Mouse (Mus musculus): Measurements from ENCODE around the gene Cacnb2.
A peak's percentile ranks its signal among the peaks of the same experiment; 100 is the strongest.
"Not testable (repeated sequence)": the region's sequence is repeated elsewhere in the genome, so short reads cannot be mapped to it uniquely, and the experiment has no call there.

Cacnb2 gene

GRCm38 (mm10) chr2:14665213-14665612 lies 62.3 kb downstream of the Cacnb2 start:
- no peak for DNase-seq

- no peak for DNase-seq
Measured at GRCm38 (mm10) chr2:14672117-14672516, 69.2 kb downstream of the Cacnb2 start.

GRCm38 (mm10) chr2:14676885-14677516 lies 74.1 kb downstream of the Cacnb2 start:
- no peak for DNase-seq

GRCm38 (mm10) chr2:14684231-14684630 lies 81.3 kb downstream of the Cacnb2 start:
- no peak for DNase-seq

- DNase-seq = no peak
Measured at GRCm38 (mm10) chr2:14702973-14703645, 100.2 kb downstream of the Cacnb2 start.

- no peak for DNase-seq
Measured at GRCm38 (mm10) chr2:14703676-14704075, 100.8 kb downstream of the Cacnb2 start.

GRCm38 (mm10) chr2:14710247-14710646 lies 107.4 kb downstream of the Cacnb2 start:
- no peak for DNase-seq

- no peak for DNase-seq
Measured at GRCm38 (mm10) chr2:14711751-14712150, 108.9 kb downstream of the Cacnb2 start.

- no peak for DNase-seq
Measured at GRCm38 (mm10) chr2:14713049-14713448, 110.2 kb downstream of the Cacnb2 start.

- DNase-seq = no peak
Measured at GRCm38 (mm10) chr2:14716666-14717065, 113.8 kb downstream of the Cacnb2 start.

- peak; percentile 46 for DNase-seq
Measured at GRCm38 (mm10) chr2:14719119-14719718, 116.3 kb downstream of the Cacnb2 start.

GRCm38 (mm10) chr2:14725437-14725836 lies 122.5 kb downstream of the Cacnb2 start:
- no peak for DNase-seq

GRCm38 (mm10) chr2:14726601-14727000 lies 123.7 kb downstream of the Cacnb2 start:
- DNase-seq = not testable (repeated sequence)

GRCm38 (mm10) chr2:14738927-14739326 lies 136.0 kb downstream of the Cacnb2 start:
- peak; percentile 60 for DNase-seq

GRCm38 (mm10) chr2:14739510-14739909 lies 136.6 kb downstream of the Cacnb2 start:
- peak; percentile 43 for DNase-seq

- DNase-seq = peak; percentile 22
Measured at GRCm38 (mm10) chr2:14740359-14740758, 137.5 kb downstream of the Cacnb2 start.

- DNase-seq = no peak
Measured at GRCm38 (mm10) chr2:14744761-14745160, 141.9 kb downstream of the Cacnb2 start.

- DNase-seq = no peak
Measured at GRCm38 (mm10) chr2:14762846-14763245, 160.0 kb downstream of the Cacnb2 start.

GRCm38 (mm10) chr2:14763931-14764330 lies 161.0 kb downstream of the Cacnb2 start:
- DNase-seq = peak; percentile 32

GRCm38 (mm10) chr2:14769448-14769847 lies 166.6 kb downstream of the Cacnb2 start:
- no peak for DNase-seq

- DNase-seq = no peak
Measured at GRCm38 (mm10) chr2:14770635-14771034, 167.7 kb downstream of the Cacnb2 start.

GRCm38 (mm10) chr2:14774375-14774774 lies 171.5 kb downstream of the Cacnb2 start:
- no peak for DNase-seq

GRCm38 (mm10) chr2:14774857-14775495 lies 172.1 kb downstream of the Cacnb2 start:
- no peak for DNase-seq

GRCm38 (mm10) chr2:14787983-14788382 lies 185.1 kb downstream of the Cacnb2 start:
- DNase-seq = no peak

Data from right cerebral cortex, postnatal 25 days (tissue).